Mouse (Mus musculus): Measurements from ENCODE around the gene Mbd4. TPM values are rescaled to one million over a fixed set of nuclear protein-coding genes. Genes with fewer than 3 reads are reported as not detected.
"Not testable (repeated sequence)": the region's sequence is repeated elsewhere in the genome, so short reads cannot be mapped to it uniquely, and the experiment has no call there.

Mbd4 gene
- polyA plus RNA-seq, 1 experiment from 2014 or later, result 37.5 TPM

GRCm38 (mm10) chr6:115877239-115877638 is 24.1 kb upstream of the Mbd4 start:
- Histone ChIP-seq H3K4me1 (replicated peaks; ENCODE audit: control insufficient read depth, insufficient read depth, low read length) (no peaks in the 10 kb centered on the region), H3K27ac (ENCODE audit: low read depth, low read length) (no peak overlapping the region), H3K4me2 (ENCODE audit: low read depth, low read length, severe bottlenecking) (no peak overlapping the region), H3K27me3 (ENCODE audit: control insufficient read depth, insufficient read depth, low read length) (no peaks in the 10 kb centered on the region), H3K9me3 (ENCODE audit: control insufficient read depth, low read length) (no peaks in the 10 kb centered on the region), H3K36me3 (ENCODE audit: control insufficient read depth, insufficient read depth, low read length) (no peaks in the 10 kb centered on the region), H3K9ac (ENCODE audit: low read length) (no peak overlapping the region), H3K4me3 (ENCODE audit: low read depth, low read length) (no peak overlapping the region)
- no peak for DNase-seq (ENCODE audit: low spot score)
- no peak for ATAC-seq (replicated peaks; ENCODE audit: low FRiP score)
- WGBS, result 98% methylated on average over 2 of the region's 2 CpGs

- not testable (repeated sequence) for H3K9me3 ChIP-seq (ENCODE audit: control insufficient read depth, low read length); ATAC-seq (replicated peaks; ENCODE audit: low FRiP score); H3K9ac ChIP-seq (ENCODE audit: low read length); DNase-seq (ENCODE audit: low spot score); H3K27me3 ChIP-seq (ENCODE audit: control insufficient read depth, insufficient read depth, low read length); H3K4me3 ChIP-seq (ENCODE audit: low read depth, low read length); H3K4me1 ChIP-seq (replicated peaks; ENCODE audit: control insufficient read depth, insufficient read depth, low read length); H3K27ac ChIP-seq (ENCODE audit: low read depth, low read length); H3K4me2 ChIP-seq (ENCODE audit: low read depth, low read length, severe bottlenecking); H3K36me3 ChIP-seq (ENCODE audit: control insufficient read depth, insufficient read depth, low read length)
- no CpG with 5 or more reads among the region's 3 CpGs for WGBS
Measured at GRCm38 (mm10) chr6:115871318-115871717, 18.1 kb upstream of the Mbd4 start.

- ATAC-seq (replicated peaks; ENCODE audit: low FRiP score); H3K27me3 ChIP-seq (ENCODE audit: control insufficient read depth, insufficient read depth, low read length); H3K9me3 ChIP-seq (ENCODE audit: control insufficient read depth, low read length); H3K9ac ChIP-seq (ENCODE audit: low read length); DNase-seq (ENCODE audit: low spot score); H3K36me3 ChIP-seq (ENCODE audit: control insufficient read depth, insufficient read depth, low read length); H3K4me1 ChIP-seq (replicated peaks; ENCODE audit: control insufficient read depth, insufficient read depth, low read length); H3K4me3 ChIP-seq (ENCODE audit: low read depth, low read length); H3K27ac ChIP-seq (ENCODE audit: low read depth, low read length); H3K4me2 ChIP-seq (ENCODE audit: low read depth, low read length, severe bottlenecking): not testable (repeated sequence)
- no CpG with 5 or more reads among the region's 3 CpGs for WGBS
Measured at GRCm38 (mm10) chr6:115867157-115867556, 14.0 kb upstream of the Mbd4 start.

- WGBS, result 91% methylated on average over 4 of the region's 4 CpGs
- Histone ChIP-seq H3K4me1 (replicated peaks; ENCODE audit: control insufficient read depth, insufficient read depth, low read length) (no peaks in the 10 kb centered on the region), H3K4me3 (ENCODE audit: low read depth, low read length) (no peak overlapping the region), H3K27ac (ENCODE audit: low read depth, low read length) (no peak overlapping the region), H3K9ac (ENCODE audit: low read length) (no peak overlapping the region), H3K9me3 (ENCODE audit: control insufficient read depth, low read length) (no peaks in the 10 kb centered on the region), H3K36me3 (ENCODE audit: control insufficient read depth, insufficient read depth, low read length) (no peaks in the 10 kb centered on the region), H3K4me2 (ENCODE audit: low read depth, low read length, severe bottlenecking) (no peak overlapping the region), H3K27me3 (ENCODE audit: control insufficient read depth, insufficient read depth, low read length) (no peaks in the 10 kb centered on the region)
- no peak for DNase-seq (ENCODE audit: low spot score)
- ATAC-seq (replicated peaks; ENCODE audit: low FRiP score), result no peak
Measured at GRCm38 (mm10) chr6:115865246-115865645, 12.1 kb upstream of the Mbd4 start.

GRCm38 (mm10) chr6:115863340-115863841 is 10.2 kb upstream of the Mbd4 start:
- no peak overlapping the region for H3K27ac ChIP-seq (ENCODE audit: low read depth, low read length)
- H3K4me1 ChIP-seq (replicated peaks; ENCODE audit: control insufficient read depth, insufficient read depth, low read length), result no peaks in the 10 kb centered on the region
- ATAC-seq (replicated peaks; ENCODE audit: low FRiP score), result no peak
- H3K4me3 ChIP-seq (ENCODE audit: low read depth, low read length), result no peak overlapping the region
- H3K27me3 ChIP-seq (ENCODE audit: control insufficient read depth, insufficient read depth, low read length), result no peaks in the 10 kb centered on the region
- no peaks in the 10 kb centered on the region for H3K36me3 ChIP-seq (ENCODE audit: control insufficient read depth, insufficient read depth, low read length)
- H3K9me3 ChIP-seq (ENCODE audit: control insufficient read depth, low read length), result no peaks in the 10 kb centered on the region
- 73% methylated on average over 7 of the region's 7 CpGs for WGBS
- H3K9ac ChIP-seq (ENCODE audit: low read length), result no peak overlapping the region
- no peak overlapping the region for H3K4me2 ChIP-seq (ENCODE audit: low read depth, low read length, severe bottlenecking)
- DNase-seq (ENCODE audit: low spot score), result no peak

GRCm38 (mm10) chr6:115860027-115860556 is 6.9 kb upstream of the Mbd4 start:
- Histone ChIP-seq H3K4me1 (replicated peaks; ENCODE audit: control insufficient read depth, insufficient read depth, low read length) (no peaks in the 10 kb centered on the region; the same call in 1 of the 2 replicates), H3K9me3 (ENCODE audit: control insufficient read depth, low read length) (no peaks in the 10 kb centered on the region), H3K4me2 (ENCODE audit: low read depth, low read length, severe bottlenecking) (no peak overlapping the region), H3K9ac (ENCODE audit: low read length) (no peak overlapping the region), H3K4me3 (ENCODE audit: low read depth, low read length) (no peak overlapping the region), H3K36me3 (ENCODE audit: control insufficient read depth, insufficient read depth, low read length) (no peaks in the 10 kb centered on the region; the same call in 1 of the 2 replicates), H3K27me3 (ENCODE audit: control insufficient read depth, insufficient read depth, low read length) (no peaks in the 10 kb centered on the region), H3K27ac (ENCODE audit: low read depth, low read length) (no peak overlapping the region)
- DNase-seq (ENCODE audit: low spot score) (no peak), ATAC-seq (replicated peaks; ENCODE audit: low FRiP score) (no peak)
- 89% methylated on average over 7 of the region's 7 CpGs for WGBS

- ATAC-seq (replicated peaks; ENCODE audit: low FRiP score) (no peak), DNase-seq (ENCODE audit: low spot score) (no peak)
- no peak overlapping the region for H3K4me2 ChIP-seq (ENCODE audit: low read depth, low read length, severe bottlenecking)
- no peak overlapping the region for H3K4me3 ChIP-seq (ENCODE audit: low read depth, low read length)
- H3K9ac ChIP-seq (ENCODE audit: low read length), result no peak overlapping the region
- no peaks in the 10 kb centered on the region; the same call in 1 of the 2 replicates for H3K36me3 ChIP-seq (ENCODE audit: control insufficient read depth, insufficient read depth, low read length)
- no peak overlapping the region for H3K27ac ChIP-seq (ENCODE audit: low read depth, low read length)
- H3K27me3 ChIP-seq (ENCODE audit: control insufficient read depth, insufficient read depth, low read length), result no peaks in the 10 kb centered on the region
- 55% methylated on average over 4 of the region's 4 CpGs for WGBS
- no peaks in the 10 kb centered on the region for H3K9me3 ChIP-seq (ENCODE audit: control insufficient read depth, low read length)
- no peaks in the 10 kb centered on the region; the same call in 1 of the 2 replicates for H3K4me1 ChIP-seq (replicated peaks; ENCODE audit: control insufficient read depth, insufficient read depth, low read length)
Measured at GRCm38 (mm10) chr6:115859258-115859657, 6.1 kb upstream of the Mbd4 start.

GRCm38 (mm10) chr6:115856361-115856745 is 3.2 kb upstream of the Mbd4 start:
- ATAC-seq (replicated peaks; ENCODE audit: low FRiP score), result no peak
- no peak for DNase-seq (ENCODE audit: low spot score)
- H3K36me3 ChIP-seq (ENCODE audit: control insufficient read depth, insufficient read depth, low read length), result no peaks in the 10 kb centered on the region; the same call in 1 of the 2 replicates
- no peak overlapping the region for H3K4me3 ChIP-seq (ENCODE audit: low read depth, low read length)
- no peak overlapping the region for H3K9ac ChIP-seq (ENCODE audit: low read length)
- no peaks in the 10 kb centered on the region for H3K27me3 ChIP-seq (ENCODE audit: control insufficient read depth, insufficient read depth, low read length)
- H3K27ac ChIP-seq (ENCODE audit: low read depth, low read length), result no peak overlapping the region
- H3K9me3 ChIP-seq (ENCODE audit: control insufficient read depth, low read length), result no peaks in the 10 kb centered on the region
- 96% methylated on average over 4 of the region's 4 CpGs for WGBS
- no peak overlapping the region for H3K4me2 ChIP-seq (ENCODE audit: low read depth, low read length, severe bottlenecking)
- H3K4me1 ChIP-seq (replicated peaks; ENCODE audit: control insufficient read depth, insufficient read depth, low read length), result peaks cover 5% of the 10 kb centered on the region; the same call in 1 of the 2 replicates

GRCm38 (mm10) chr6:115855733-115856360 is 2.7 kb upstream of the Mbd4 start:
- Histone ChIP-seq H3K9ac (ENCODE audit: low read length) (no peak overlapping the region), H3K4me1 (replicated peaks; ENCODE audit: control insufficient read depth, insufficient read depth, low read length) (peaks cover 5% of the 10 kb centered on the region; the same call in 1 of the 2 replicates), H3K27me3 (ENCODE audit: control insufficient read depth, insufficient read depth, low read length) (no peaks in the 10 kb centered on the region), H3K4me3 (ENCODE audit: low read depth, low read length) (no peak overlapping the region), H3K4me2 (ENCODE audit: low read depth, low read length, severe bottlenecking) (no peak overlapping the region), H3K27ac (ENCODE audit: low read depth, low read length) (no peak overlapping the region), H3K9me3 (ENCODE audit: control insufficient read depth, low read length) (no peaks in the 10 kb centered on the region), H3K36me3 (ENCODE audit: control insufficient read depth, insufficient read depth, low read length) (no peaks in the 10 kb centered on the region; the same call in 1 of the 2 replicates)
- DNase-seq (ENCODE audit: low spot score), result no peak
- 90% methylated on average over 3 of the region's 3 CpGs for WGBS
- ATAC-seq (replicated peaks; ENCODE audit: low FRiP score), result no peak

Measured in forebrain, embryonic 11.5 days (tissue).